Mouse (Mus musculus) CD4-positive, CD25-positive, alpha-beta regulatory T cell, adult 4 months (primary cell): ENCODE results near the gene Tln1. TPM values are rescaled to one million over a fixed set of nuclear protein-coding genes. Genes with fewer than 3 reads are reported as not detected.
"Not testable (repeated sequence)": the region's sequence is repeated elsewhere in the genome, so short reads cannot be mapped to it uniquely, and the experiment has no call there.

Experiments
- ATAC-seq: one replicate; pipeline ENCODE4 v1.8.0; 2017
- polyA plus RNA-seq, 2 experiments: library from polyadenylated mRNA; unstranded; fragments of 100-300 nt; shearing (Covaris generic); gene quantifications; one replicate each; pipeline ENCODE4 v1.2.1; 2017

The Tln1 gene
- polyA plus RNA-seq = 100 to 1,000 TPM in 1 of 2 experiments, 10 to 100 TPM in 1; 83.5 to 103 TPM

- peak; percentile 80 for ATAC-seq
Observed at GRCm38 (mm10) chr4:43561997-43562768, at the start of gene Tln1, which contains the start of gene Creb3. Gene Tln1 (minus strand): TSS chr4:43562691. Gene Creb3 (plus strand): TSS chr4:43562332.

- ATAC-seq = no peak
Observed at GRCm38 (mm10) chr4:43604751-43605685, 42.5 kb upstream of the Tln1 start.

- ATAC-seq = no peak
Observed at GRCm38 (mm10) chr4:43604099-43604498, 41.6 kb upstream of the Tln1 start.

- no peak for ATAC-seq
Observed at GRCm38 (mm10) chr4:43600195-43600934, 37.9 kb upstream of the Tln1 start.

GRCm38 (mm10) chr4:43598650-43599380 is 36.3 kb upstream of the Tln1 start:
- ATAC-seq = no peak

- ATAC-seq = no peak
Observed at GRCm38 (mm10) chr4:43598200-43598599, 35.7 kb upstream of the Tln1 start.

GRCm38 (mm10) chr4:43596597-43596996 is 34.1 kb upstream of the Tln1 start:
- ATAC-seq = not testable (repeated sequence)

GRCm38 (mm10) chr4:43593453-43593852 is 31.0 kb upstream of the Tln1 start:
- no peak for ATAC-seq

- ATAC-seq = no peak
Observed at GRCm38 (mm10) chr4:43591961-43592360, 29.5 kb upstream of the Tln1 start.

GRCm38 (mm10) chr4:43591543-43591942 is 29.1 kb upstream of the Tln1 start:
- ATAC-seq = no peak

- no peak for ATAC-seq
Observed at GRCm38 (mm10) chr4:43587681-43588080, 25.2 kb upstream of the Tln1 start.

GRCm38 (mm10) chr4:43586411-43586810 is 23.9 kb upstream of the Tln1 start:
- ATAC-seq = no peak

GRCm38 (mm10) chr4:43585682-43586081 is 23.2 kb upstream of the Tln1 start:
- ATAC-seq = no peak

GRCm38 (mm10) chr4:43584444-43585416 is 22.2 kb upstream of the Tln1 start, which contains the start of gene Msmp:
Gene Msmp (minus strand): TSS chr4:43584494.
- ATAC-seq = no peak

GRCm38 (mm10) chr4:43583421-43583820 is 20.9 kb upstream of the Tln1 start:
- ATAC-seq = no peak

GRCm38 (mm10) chr4:43582241-43582640 is 19.8 kb upstream of the Tln1 start:
- ATAC-seq = no peak

GRCm38 (mm10) chr4:43581381-43581780 is 18.9 kb upstream of the Tln1 start:
- no peak for ATAC-seq

GRCm38 (mm10) chr4:43580721-43581120 is 18.2 kb upstream of the Tln1 start:
- ATAC-seq = no peak

- ATAC-seq = no peak
Observed at GRCm38 (mm10) chr4:43579731-43580130, 17.2 kb upstream of the Tln1 start.

GRCm38 (mm10) chr4:43579256-43579655 is 16.8 kb upstream of the Tln1 start:
- no peak for ATAC-seq
